Mouse (Mus musculus): ENCODE results near the gene Cacnb4.

DNA sequence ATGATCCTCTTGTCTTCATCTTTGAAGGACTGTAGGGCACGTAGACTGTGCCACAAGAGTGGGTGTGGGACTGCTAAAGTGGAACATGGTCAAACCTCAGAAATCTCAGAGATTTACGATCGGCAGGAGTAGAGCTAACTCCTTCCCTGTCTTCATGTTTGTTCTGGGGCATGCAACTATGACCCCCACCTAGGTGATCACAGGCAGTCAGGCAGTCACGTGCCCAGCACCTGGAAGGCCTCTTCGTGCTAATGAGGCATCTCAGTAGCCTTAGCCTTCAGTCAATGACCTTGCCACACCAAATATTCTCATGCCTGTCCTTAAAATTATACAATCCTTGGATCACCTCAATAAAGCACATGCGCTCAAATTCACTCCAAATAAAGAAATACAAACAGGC lies 50.9 kb downstream of the Cacnb4 start:
- TF ChIP-seq CTCF (IDR thresholded peaks at IDR 0.05) (no peak), POLR2A (IDR thresholded peaks at IDR 0.05; ENCODE audit: insufficient read depth, low read depth, low read length) (no peak), EP300 (IDR thresholded peaks at IDR 0.05; ENCODE audit: insufficient read depth, low read depth, low read length) (no peak)

Measured in heart, adult 2 months (tissue).